Mouse (Mus musculus) hindbrain, embryonic 11.5 days (tissue): ENCODE data around the gene Ano10. TPM values are rescaled to one million over a fixed set of nuclear protein-coding genes. Genes with fewer than 3 reads are reported as not detected.

Source experiments
- ATAC-seq: fragments of 200-750 bp; cut with Nextera tagmentation; 2 replicates; pipeline ENCODE4 v1.8.0; 2017; ENCODE audit warnings: mild to moderate bottlenecking, moderate TSS enrichment, moderate library complexity; ENCODE audit not compliant: low FRiP score
- DNase-seq: peaks from one replicate; pipeline ENCODE4 v3.0.0-alpha.2; 2015; ENCODE audit warnings: low spot score
- H3K27ac ChIP-seq: fragments of 300-500 bp; sonication (generic); 2 replicates; pipeline ENCODE4 v1.5.1; 2014; ENCODE audit warnings: mild to moderate bottlenecking, low read depth, low read length
- H3K27me3 ChIP-seq: fragments of 300-500 bp; sonication (generic); 2 replicates; pipeline ENCODE4 v1.6.1; 2014; ENCODE audit warnings: mild to moderate bottlenecking, low read length, moderate library complexity, mixed read lengths; ENCODE audit not compliant: control insufficient read depth, insufficient read depth
- H3K36me3 ChIP-seq: fragments of 300-500 bp; sonication (generic); 2 replicates; pipeline ENCODE4 v1.6.1; 2014; ENCODE audit warnings: mild to moderate bottlenecking, low read length, moderate library complexity, mixed read lengths; ENCODE audit not compliant: control insufficient read depth, insufficient read depth
- H3K4me1 ChIP-seq: fragments of 300-500 bp; sonication (generic); replicated peaks from 2 replicates; pipeline ENCODE4 v1.6.1; 2014; ENCODE audit warnings: low read length, mixed read lengths; ENCODE audit not compliant: control insufficient read depth, insufficient read depth
- H3K4me2 ChIP-seq: fragments of 300-500 bp; sonication (generic); replicated peaks from 2 replicates; pipeline ENCODE4 v1.6.1; 2014; ENCODE audit warnings: mild to moderate bottlenecking, low read depth, low read length
- H3K4me3 ChIP-seq: fragments of 300-500 bp; sonication (generic); 2 replicates; pipeline ENCODE4 v1.5.1; 2014; ENCODE audit warnings: low read depth, low read length
- H3K9ac ChIP-seq: fragments of 300-500 bp; sonication (generic); 2 replicates; pipeline ENCODE4 v1.6.1; 2014; ENCODE audit warnings: low read depth, low read length
- H3K9me3 ChIP-seq: fragments of 300-500 bp; sonication (generic); 2 replicates; pipeline ENCODE4 v1.6.1; 2016; ENCODE audit warnings: low read length; ENCODE audit not compliant: control insufficient read depth
- WGBS: fragments of 180-500 bp; shearing (Covaris S2); extraction: QIAGEN DNeasy Blood & Tissue Kit; methylation state at CpG from one replicate; pipeline ENCODE4 v1.1.7; 2014; 5-methylcytosine and 5-hydroxymethylcytosine counted together
- polyA plus RNA-seq: library from polyadenylated mRNA; unstranded; fragments of >200 nt; fragmentation: Nextera tagmentation; extraction: Ambion mirVana; gene quantifications from 2 replicates; pipeline ENCODE4 v1.2.1, GENCODE M21; 2014

The Ano10 gene
- polyA plus RNA-seq, 1 experiment from 2014 or later, result 52.5 TPM

DNA sequence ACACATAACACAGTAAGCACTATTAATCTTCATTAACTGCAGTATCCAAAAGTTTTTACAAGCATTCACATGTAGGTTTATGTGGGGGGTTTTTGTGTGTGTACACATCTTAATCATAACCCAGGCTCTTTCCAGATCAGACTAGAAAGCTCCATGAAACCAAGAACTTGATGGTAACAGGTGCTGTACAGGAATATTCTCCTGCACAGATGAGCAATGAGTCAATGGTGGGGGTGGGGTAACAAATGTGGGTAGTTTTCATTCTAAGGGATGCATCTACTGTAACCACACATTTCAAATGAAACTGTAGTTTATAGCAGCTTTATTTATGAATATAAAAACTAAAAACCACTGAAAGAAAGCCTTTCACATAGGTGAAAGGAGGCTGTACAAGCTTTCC, 79.1 kb downstream of the Ano10 start:
- Histone ChIP-seq H3K4me1 (no peaks in the 10 kb centered on the region), H3K9me3 (no peaks in the 10 kb centered on the region), H3K27me3 (no peaks in the 10 kb centered on the region), H3K27ac (no peak overlapping the region), H3K4me3 (no peak overlapping the region), H3K36me3 (no peaks in the 10 kb centered on the region), H3K9ac (no peak overlapping the region), H3K4me2 (no peak overlapping the region)
- ATAC-seq, result no peak
- DNase-seq, result no peak

GRCm38 (mm10) chr9:122208311-122208710, 85.9 kb downstream of the Ano10 start:
- ATAC-seq, result no peak
- H3K4me1 ChIP-seq, result no peaks in the 10 kb centered on the region
- H3K27me3 ChIP-seq, result no peaks in the 10 kb centered on the region
- H3K4me2 ChIP-seq, result no peak overlapping the region
- H3K36me3 ChIP-seq, result no peaks in the 10 kb centered on the region
- H3K27ac ChIP-seq, result no peak overlapping the region
- WGBS, result 71% methylated on average over 4 of the region's 4 CpGs
- H3K9me3 ChIP-seq, result no peaks in the 10 kb centered on the region
- H3K9ac ChIP-seq, result no peak overlapping the region
- DNase-seq, result no peak
- no peak overlapping the region for H3K4me3 ChIP-seq

DNA sequence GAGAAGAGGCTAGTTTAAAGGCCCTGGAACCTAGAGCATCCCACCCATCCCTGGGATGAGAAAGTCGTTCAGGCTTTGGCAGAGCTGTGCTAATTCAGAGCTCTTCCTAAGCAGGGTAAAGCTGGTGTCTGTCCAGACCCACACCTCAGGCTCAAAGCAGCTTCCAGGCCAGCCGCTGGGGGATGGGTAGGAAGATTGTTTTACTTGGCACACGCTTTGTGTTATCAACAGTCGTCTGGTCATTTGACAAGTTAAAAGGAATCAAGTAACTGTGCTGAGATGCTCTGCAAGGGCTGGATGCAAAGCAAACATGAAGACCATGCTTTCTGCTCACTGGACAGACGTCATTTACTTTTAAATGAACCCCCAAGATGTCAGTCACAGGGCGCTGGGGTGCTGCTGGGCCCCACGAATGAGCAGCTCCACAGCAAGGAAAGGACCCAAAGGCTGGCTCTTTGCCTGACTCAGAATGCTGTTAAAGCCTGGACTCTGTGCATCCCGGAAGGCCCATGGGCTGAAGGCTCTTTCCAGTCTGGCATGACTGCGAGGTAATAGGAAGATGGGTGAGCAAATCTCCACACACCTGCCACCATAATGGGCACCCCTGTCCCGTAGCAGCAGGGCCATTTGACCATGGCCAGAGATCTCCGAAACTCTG, 88.6 kb downstream of the Ano10 start:
- no peak for DNase-seq
- no peak overlapping the region for H3K27ac ChIP-seq
- no peaks in the 10 kb centered on the region for H3K9me3 ChIP-seq
- no peak overlapping the region for H3K9ac ChIP-seq
- no peaks in the 10 kb centered on the region for H3K27me3 ChIP-seq
- H3K4me1 ChIP-seq, result no peaks in the 10 kb centered on the region
- no peaks in the 10 kb centered on the region for H3K36me3 ChIP-seq
- 72% methylated on average over 11 of the region's 11 CpGs for WGBS
- no peak overlapping the region for H3K4me3 ChIP-seq
- no peak for ATAC-seq
- no peak overlapping the region for H3K4me2 ChIP-seq

- Histone ChIP-seq H3K36me3 (no peaks in the 10 kb centered on the region), H3K4me2 (no peak overlapping the region), H3K27ac (no peak overlapping the region), H3K27me3 (no peaks in the 10 kb centered on the region), H3K9me3 (no peaks in the 10 kb centered on the region), H3K4me1 (no peaks in the 10 kb centered on the region), H3K4me3 (no peak overlapping the region), H3K9ac (no peak overlapping the region)
- no peak for ATAC-seq
- peak; percentile 38 for DNase-seq
- WGBS, result 69% methylated on average over 7 of the region's 7 CpGs
These were observed 89.7 kb downstream of the Ano10 start for GRCm38 (mm10) chr9:122204508-122204907.

- WGBS, result 30% methylated on average over 6 of the region's 6 CpGs
- no peak for ATAC-seq
These were observed 95.0 kb downstream of the Ano10 start for GRCm38 (mm10) chr9:122199253-122199652.

DNA sequence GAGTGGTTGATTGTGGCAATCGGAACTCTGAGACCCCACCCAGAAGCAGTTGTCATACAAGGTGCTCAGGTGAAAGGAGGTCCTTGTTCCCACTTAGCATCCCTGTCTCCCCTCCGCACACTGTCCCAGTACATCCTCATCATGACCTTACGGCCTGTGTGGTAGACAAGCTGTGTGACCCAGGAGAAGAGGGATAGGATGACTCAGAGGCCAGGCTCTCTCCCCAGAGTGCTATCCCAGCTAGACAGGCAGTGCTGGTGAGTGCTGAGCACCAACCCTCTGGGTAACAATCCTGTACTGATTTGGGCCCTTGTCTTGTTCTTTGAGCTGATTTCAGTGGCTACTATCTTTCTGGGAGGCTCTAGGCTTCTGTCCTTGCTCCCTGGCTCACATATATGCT, 95.6 kb downstream of the Ano10 start:
- Histone ChIP-seq H3K4me1 (no peaks in the 10 kb centered on the region), H3K36me3 (no peaks in the 10 kb centered on the region), H3K27me3 (no peaks in the 10 kb centered on the region), H3K9ac (no peak overlapping the region), H3K4me2 (no peak overlapping the region), H3K4me3 (no peak overlapping the region), H3K9me3 (no peaks in the 10 kb centered on the region), H3K27ac (no peak overlapping the region)
- WGBS, result 87% methylated on average over 3 of the region's 3 CpGs
- ATAC-seq (no peak), DNase-seq (no peak)

More at GRCm38 (mm10) chr9:122199253-122199652, 95.0 kb downstream of the Ano10 start:
- Histone ChIP-seq H3K36me3 (no peaks in the 10 kb centered on the region), H3K27me3 (no peaks in the 10 kb centered on the region), H3K4me2 (no peak overlapping the region), H3K4me1 (no peaks in the 10 kb centered on the region), H3K27ac (no peak overlapping the region), H3K9me3 (no peaks in the 10 kb centered on the region), H3K4me3 (no peak overlapping the region), H3K9ac (no peak overlapping the region)
- DNase-seq, result peak; percentile 36

DNA sequence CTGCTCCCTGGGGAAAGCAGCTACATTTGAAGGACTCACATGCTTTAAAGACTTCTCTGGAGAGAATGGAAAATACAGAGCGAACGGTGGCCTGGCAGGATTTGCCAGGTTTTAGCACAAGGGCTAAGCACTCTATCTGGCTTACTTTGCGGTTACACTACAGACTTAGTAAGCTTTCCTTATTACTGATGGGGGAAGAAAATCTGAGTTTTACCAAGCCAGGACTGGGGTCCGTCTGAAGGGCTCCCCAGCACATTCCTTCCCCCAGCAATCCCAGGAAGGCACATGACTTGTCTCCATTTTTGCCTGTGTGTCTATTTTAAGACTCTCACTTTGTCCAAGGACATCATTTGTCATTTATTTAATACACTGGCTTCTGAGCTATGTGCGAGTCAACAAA, 97.2 kb downstream of the Ano10 start:
- WGBS, result 84% methylated on average over 5 of the region's 5 CpGs
- ATAC-seq, result no peak

DNA sequence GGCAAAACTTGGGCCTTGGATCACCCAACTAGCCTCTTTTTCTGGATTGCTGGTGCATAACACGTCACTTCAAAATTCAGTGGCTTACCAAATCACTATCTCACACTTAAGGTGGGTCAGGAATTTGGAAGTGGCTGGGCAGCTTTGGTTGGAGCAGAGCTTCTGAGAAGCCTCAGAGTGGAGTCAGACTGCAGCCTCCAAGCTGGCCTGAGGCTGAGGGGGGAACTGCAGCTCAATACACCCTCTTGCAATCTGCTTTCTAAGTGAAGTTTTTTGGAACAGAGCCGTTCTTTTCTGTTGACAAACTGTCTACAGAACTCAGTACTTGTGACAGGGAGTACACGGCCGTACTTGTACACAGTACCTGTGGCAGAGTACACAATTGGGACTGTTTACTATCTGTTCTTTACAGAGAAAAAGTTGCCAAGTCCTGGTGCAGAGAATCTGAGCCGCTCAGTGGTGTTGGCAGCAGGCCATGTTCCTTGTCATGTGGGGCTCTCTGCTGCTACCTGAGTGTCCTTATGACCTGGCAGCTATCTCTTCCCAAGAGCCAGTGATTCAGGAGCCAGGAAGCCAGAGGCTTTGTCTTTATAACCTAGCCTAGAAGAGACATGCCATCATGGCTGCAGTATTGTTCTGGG, 99.1 kb downstream of the Ano10 start:
- WGBS, result 90% methylated on average over 5 of the region's 5 CpGs
- no peaks in the 10 kb centered on the region for H3K27me3 ChIP-seq
- DNase-seq, result no peak
- no peaks in the 10 kb centered on the region for H3K36me3 ChIP-seq
- no peak overlapping the region for H3K4me3 ChIP-seq
- H3K27ac ChIP-seq, result no peak overlapping the region
- no peak overlapping the region for H3K4me2 ChIP-seq
- no peaks in the 10 kb centered on the region for H3K4me1 ChIP-seq
- no peaks in the 10 kb centered on the region for H3K9me3 ChIP-seq
- no peak overlapping the region for H3K9ac ChIP-seq
- ATAC-seq, result no peak

More for the DNA sequence above, 97.2 kb downstream of the Ano10 start:
- no peak for DNase-seq
- Histone ChIP-seq H3K27ac (no peak overlapping the region), H3K27me3 (no peaks in the 10 kb centered on the region), H3K36me3 (no peaks in the 10 kb centered on the region), H3K9me3 (no peaks in the 10 kb centered on the region), H3K4me2 (no peak overlapping the region), H3K9ac (no peak overlapping the region), H3K4me1 (no peaks in the 10 kb centered on the region), H3K4me3 (no peak overlapping the region)

DNA sequence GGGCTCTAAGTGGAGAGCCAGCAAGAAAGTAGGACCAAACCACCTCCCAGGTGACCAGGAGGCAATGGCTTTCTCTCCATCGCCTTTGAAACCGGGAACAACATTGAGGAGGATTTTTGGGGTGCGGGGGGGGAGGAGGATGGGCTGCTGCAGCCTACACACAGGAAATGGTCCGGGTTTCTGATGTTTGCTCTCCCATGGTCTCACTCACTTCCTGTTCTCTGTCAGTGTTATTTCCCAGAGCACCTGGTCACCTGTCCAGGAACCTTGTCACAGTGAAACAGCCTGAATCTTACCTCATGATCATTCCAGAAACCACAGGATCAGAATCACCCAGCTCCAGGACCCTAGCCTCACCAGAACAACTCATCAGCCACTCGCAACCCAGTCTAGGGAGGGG, 100.4 kb downstream of the Ano10 start:
- Histone ChIP-seq H3K4me3 (no peak overlapping the region), H3K27me3 (no peaks in the 10 kb centered on the region), H3K4me1 (no peaks in the 10 kb centered on the region), H3K9me3 (no peaks in the 10 kb centered on the region), H3K36me3 (no peaks in the 10 kb centered on the region), H3K9ac (no peak overlapping the region), H3K4me2 (no peak overlapping the region), H3K27ac (no peak overlapping the region)
- 88% methylated on average over 5 of the region's 5 CpGs for WGBS
- DNase-seq (no peak), ATAC-seq (no peak)
